Mouse (Mus musculus): ENCODE data around the gene Gm16434.
"Not testable (repeated sequence)": the region's sequence is repeated elsewhere in the genome, so short reads cannot be mapped to it uniquely, and the experiment has no call there.

Gm16434 gene

DNA sequence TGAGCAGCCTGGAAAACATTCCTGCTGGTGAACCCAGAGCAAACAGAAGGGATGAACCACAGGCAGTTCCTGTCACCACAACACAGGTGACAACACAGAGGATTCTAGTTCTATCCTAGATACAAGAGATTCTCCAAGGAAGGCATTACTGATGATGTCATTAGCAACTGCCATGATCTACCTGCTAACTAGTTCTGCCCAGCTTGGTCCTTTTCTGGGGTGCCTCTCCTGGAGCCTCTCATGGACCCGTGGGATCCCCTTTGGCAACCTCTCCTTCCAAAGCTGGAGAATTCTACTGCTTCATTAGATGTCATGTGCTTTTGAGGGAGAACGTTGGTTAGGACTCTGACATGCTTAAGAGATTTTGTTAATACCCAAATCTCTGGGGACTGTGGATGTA lies at the start of gene Gm16434:
TSS of gene Gm16434 (minus strand) at position 101 of the 400 bp plus-strand sequence.
- not testable (repeated sequence) for DNase-seq (ENCODE audit: extremely low spot score)

DNA sequence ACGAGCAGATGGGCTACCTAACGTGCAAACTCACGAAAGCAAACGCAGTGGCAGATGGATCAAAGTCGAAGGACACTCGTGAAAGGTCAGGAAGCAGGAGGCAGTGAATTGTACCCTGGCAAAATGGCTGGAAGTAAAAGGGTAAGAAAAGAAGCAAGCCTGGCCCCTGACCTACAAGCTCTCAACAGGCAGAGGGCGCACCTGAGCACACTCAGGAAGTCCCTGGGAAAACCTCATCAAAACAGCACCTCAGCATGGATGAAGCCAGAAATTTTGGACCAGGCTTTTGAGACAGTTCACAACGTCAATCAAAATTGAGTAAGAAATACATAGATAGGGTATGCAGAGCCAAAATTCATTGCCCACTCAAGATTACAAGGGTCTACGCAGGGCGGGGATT lies 49.2 kb upstream of the Gm16434 start:
- peak; percentile 35 for DNase-seq (ENCODE audit: extremely low spot score)

DNA sequence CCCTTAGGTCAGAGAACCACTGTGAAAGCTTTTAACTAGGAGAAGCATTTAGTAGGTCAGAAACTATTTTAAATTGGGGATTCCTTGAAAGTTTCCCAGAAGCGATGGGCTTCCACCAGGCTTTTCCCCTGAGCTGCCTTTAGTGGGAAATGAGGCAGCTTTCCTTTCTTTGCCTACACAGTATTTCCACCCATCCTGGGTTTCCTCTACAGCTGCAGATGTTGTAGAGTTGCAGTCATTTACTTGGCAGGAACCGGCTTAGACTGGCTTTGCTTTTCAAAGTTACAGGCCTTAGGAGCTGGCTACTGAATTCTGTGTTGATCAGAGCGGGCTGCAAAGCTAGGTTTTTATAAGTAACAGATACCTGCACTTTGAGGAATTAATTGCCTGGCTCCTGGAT lies 5.7 kb upstream of the Gm16434 start:
- not testable (repeated sequence) for DNase-seq (ENCODE audit: extremely low spot score)

DNA sequence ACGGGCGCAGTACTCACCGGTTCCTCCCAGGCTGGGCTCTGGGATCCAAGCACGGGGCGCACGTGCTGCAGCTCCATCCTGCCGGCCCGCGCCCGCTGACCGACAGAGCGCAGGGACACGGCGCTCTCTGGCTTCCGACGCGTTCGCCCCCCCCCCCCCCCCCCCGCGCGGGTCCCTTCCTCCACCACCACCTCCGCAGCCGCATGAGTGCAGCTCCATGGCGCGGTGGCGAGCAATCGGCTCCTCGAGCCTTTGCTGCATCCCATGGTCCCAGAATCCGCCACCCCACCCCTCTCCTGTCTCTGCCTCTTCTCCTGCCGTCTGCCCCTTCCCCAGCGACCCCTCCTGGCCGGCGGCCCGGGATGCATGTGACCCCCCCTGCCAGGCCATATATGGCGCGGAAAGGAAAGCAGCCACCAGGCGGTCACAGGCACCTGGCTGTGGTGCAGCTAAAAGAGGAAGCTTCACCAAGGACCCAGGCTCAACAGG lies 19.8 kb downstream of the Gm16434 start, which contains the start of gene Gm3512:
TSS of gene Gm3512 (minus strand) at position 51 of the 489 bp plus-strand sequence.
- not testable (repeated sequence) for DNase-seq (ENCODE audit: extremely low spot score)

All from embryo, embryonic 9.5 days (tissue).